Mouse (Mus musculus): ENCODE results near the gene Atp7a.

DNA sequence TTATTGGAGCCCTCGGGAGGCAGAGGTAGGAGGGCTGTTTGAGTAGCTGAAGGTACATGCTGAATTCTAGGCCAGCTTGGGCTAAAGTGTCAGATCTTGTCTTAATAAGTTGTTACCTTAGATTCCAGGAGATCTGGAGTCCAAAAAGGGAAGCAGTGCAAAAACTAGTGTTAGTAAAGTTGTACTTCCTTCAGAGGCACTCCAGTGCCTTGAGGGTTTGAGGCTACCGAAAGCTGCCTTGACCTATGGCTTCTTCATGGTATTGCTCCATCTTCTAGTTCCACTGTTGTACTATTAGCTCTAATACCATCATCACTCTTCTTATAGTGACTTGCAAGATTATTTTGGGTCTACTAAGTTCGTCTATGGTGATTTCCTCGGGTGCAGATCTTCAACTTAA is 102.8 kb downstream of the Atp7a start:
- TF ChIP-seq CTCF (IDR thresholded peaks at IDR 0.05; ENCODE audit: low read depth) (no peak), EP300 (IDR thresholded peaks at IDR 0.05; ENCODE audit: low read depth) (no peak)
